Mouse (Mus musculus): ENCODE data around the gene Rasal3. TPM values are rescaled to one million over a fixed set of nuclear protein-coding genes. Genes with fewer than 3 reads are reported as not detected.

Rasal3 gene
- total and polyA plus RNA-seq, 2 experiments = 0.83 to 1.6 TPM

GRCm38 (mm10) chr17:32358192-32358942 lies 45.0 kb downstream of the Rasal3 start:
- no peak for DNase-seq (ENCODE audit: extremely low read depth, low read depth, low spot score)
- peaks cover 16% of the 10 kb centered on the region for H3K36me3 ChIP-seq (ENCODE audit: control insufficient read depth, insufficient read depth, low read length)
- WGBS = 96% methylated on average over 7 of the region's 7 CpGs

DNA sequence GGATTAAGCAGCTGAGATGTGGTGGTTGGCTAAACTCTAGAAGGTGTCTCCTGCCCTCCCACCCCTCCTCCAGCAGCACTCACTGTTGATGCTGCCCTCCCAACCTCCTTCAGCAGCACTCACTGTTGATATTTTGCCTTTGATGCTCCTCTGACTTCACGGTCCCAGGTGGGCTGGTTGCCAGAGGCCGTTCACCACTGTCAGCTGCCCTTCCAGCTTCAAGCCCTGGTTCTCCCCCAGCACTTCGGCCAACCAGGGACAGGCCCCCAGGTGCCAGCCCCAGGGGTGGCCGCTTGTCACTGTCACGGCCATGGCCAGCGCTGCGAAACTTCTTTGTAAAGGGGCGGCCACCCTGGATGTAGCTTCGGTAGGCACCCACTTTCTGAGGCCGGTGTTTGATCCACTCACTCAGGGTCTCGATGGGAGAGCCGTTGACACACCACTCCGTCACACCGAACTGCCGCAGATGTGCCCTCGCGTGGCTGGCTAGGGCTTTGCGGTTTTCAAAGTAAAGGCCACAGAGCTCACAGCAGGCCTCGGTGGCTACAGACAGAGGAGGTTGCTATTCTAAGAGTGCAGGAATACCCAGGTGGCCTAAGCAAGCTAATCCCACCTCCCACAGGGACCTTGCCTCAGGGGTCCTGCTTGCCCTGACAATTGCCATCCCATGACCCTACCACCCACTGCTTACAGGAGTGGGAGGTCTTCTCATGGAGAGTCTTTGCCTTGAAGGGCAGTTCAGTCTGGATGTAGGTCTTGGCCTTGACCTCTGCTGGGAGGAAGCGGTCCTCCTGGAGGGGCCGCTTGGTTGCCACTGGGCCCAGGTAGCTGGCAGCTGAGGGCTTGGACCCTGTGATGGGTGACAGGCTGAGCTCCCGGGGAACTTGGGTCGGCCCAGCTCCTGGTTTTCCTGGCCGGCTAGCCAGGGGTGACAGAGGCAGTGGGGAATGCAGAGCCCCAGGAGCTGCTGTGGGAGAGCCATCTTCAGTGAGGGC lies 46.3 kb downstream of the Rasal3 start:
- no peak for DNase-seq (ENCODE audit: extremely low read depth, low read depth, low spot score)
- TF ChIP-seq POLR2A (IDR thresholded peaks at IDR 0.05; ENCODE audit: extremely low read depth, insufficient read depth, low read length) (no peak), CTCF (IDR thresholded peaks at IDR 0.05; ENCODE audit: low read depth, low read length) (no peak)
- Histone ChIP-seq H3K27me3 (ENCODE audit: control insufficient read depth, insufficient read depth, low read length) (no peaks in the 10 kb centered on the region), H3K4me3 (ENCODE audit: insufficient read depth, low read depth, low read length) (no peak overlapping the region), H3K36me3 (ENCODE audit: control insufficient read depth, insufficient read depth, low read length) (peaks cover 16% of the 10 kb centered on the region), H3K27ac (replicated peaks; ENCODE audit: insufficient read depth, low read depth, low read length) (no peak overlapping the region), H3K4me1 (ENCODE audit: control insufficient read depth, insufficient read depth, low read length) (peaks cover 6% of the 10 kb centered on the region), H3K79me2 (ENCODE audit: control insufficient read depth, insufficient read depth, low read length) (no peaks in the 10 kb centered on the region; the same call in 1 of the 2 replicates), H3K9ac (ENCODE audit: low read depth, low read length) (no peak overlapping the region)
- 93% methylated on average over 24 of the region's 24 CpGs for WGBS

More at GRCm38 (mm10) chr17:32358192-32358942, 45.0 kb downstream of the Rasal3 start:
- no peak overlapping the region for H3K27ac ChIP-seq (replicated peaks; ENCODE audit: insufficient read depth, low read depth, low read length)
- peaks cover 7% of the 10 kb centered on the region; the same call in 1 of the 2 replicates for H3K79me2 ChIP-seq (ENCODE audit: control insufficient read depth, insufficient read depth, low read length)
- no peak for TF ChIP-seq CTCF (IDR thresholded peaks at IDR 0.05; ENCODE audit: low read depth, low read length)
- no peak for TF ChIP-seq POLR2A (IDR thresholded peaks at IDR 0.05; ENCODE audit: extremely low read depth, insufficient read depth, low read length)
- H3K27me3 ChIP-seq (ENCODE audit: control insufficient read depth, insufficient read depth, low read length) = no peaks in the 10 kb centered on the region
- no peak overlapping the region for H3K9ac ChIP-seq (ENCODE audit: low read depth, low read length)
- peaks cover 16% of the 10 kb centered on the region for H3K4me1 ChIP-seq (ENCODE audit: control insufficient read depth, insufficient read depth, low read length)
- H3K4me3 ChIP-seq (ENCODE audit: insufficient read depth, low read depth, low read length) = no peak overlapping the region

- H3K27me3 ChIP-seq (ENCODE audit: control insufficient read depth, insufficient read depth, low read length) = no peaks in the 10 kb centered on the region
- H3K79me2 ChIP-seq (ENCODE audit: control insufficient read depth, insufficient read depth, low read length) = no peaks in the 10 kb centered on the region; the same call in 1 of the 2 replicates
- H3K4me1 ChIP-seq (ENCODE audit: control insufficient read depth, insufficient read depth, low read length) = peaks cover 6% of the 10 kb centered on the region
- H3K27ac ChIP-seq (replicated peaks; ENCODE audit: insufficient read depth, low read depth, low read length) = no peak overlapping the region
- no peak overlapping the region for H3K9ac ChIP-seq (ENCODE audit: low read depth, low read length)
- WGBS = 94% methylated on average over 9 of the region's 9 CpGs
- H3K36me3 ChIP-seq (ENCODE audit: control insufficient read depth, insufficient read depth, low read length) = peaks cover 16% of the 10 kb centered on the region
- no peak overlapping the region for H3K4me3 ChIP-seq (ENCODE audit: insufficient read depth, low read depth, low read length)
- TF ChIP-seq POLR2A (IDR thresholded peaks at IDR 0.05; ENCODE audit: extremely low read depth, insufficient read depth, low read length) (no peak), CTCF (IDR thresholded peaks at IDR 0.05; ENCODE audit: low read depth, low read length) (no peak)
- no peak for DNase-seq (ENCODE audit: extremely low read depth, low read depth, low spot score)
Measured at GRCm38 (mm10) chr17:32356281-32356680, 47.1 kb downstream of the Rasal3 start.

DNA sequence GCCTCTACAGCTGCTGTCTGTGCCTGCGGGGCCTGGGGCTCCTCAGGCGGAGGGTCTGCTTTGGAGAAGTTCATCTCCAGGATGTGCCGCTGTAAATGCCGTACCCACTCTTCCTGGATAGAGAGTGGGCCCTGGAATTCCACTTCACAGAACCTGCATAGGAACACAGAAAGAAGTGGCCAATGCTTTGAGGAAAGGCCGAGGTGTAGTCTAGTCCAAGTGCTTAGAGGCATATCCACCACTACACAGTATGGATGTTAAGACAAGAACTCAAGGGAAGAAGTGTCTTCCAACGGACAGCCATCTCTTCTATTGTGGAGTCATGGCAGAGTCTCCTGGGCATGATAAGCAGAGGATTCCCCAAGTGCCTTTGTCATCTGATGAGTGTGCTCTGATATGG lies 48.4 kb downstream of the Rasal3 start:
- TF ChIP-seq CTCF (IDR thresholded peaks at IDR 0.05; ENCODE audit: low read depth, low read length) = no peak
- no peak for TF ChIP-seq POLR2A (IDR thresholded peaks at IDR 0.05; ENCODE audit: extremely low read depth, insufficient read depth, low read length)
- H3K4me3 ChIP-seq (ENCODE audit: insufficient read depth, low read depth, low read length) = no peak overlapping the region
- no peak for DNase-seq (ENCODE audit: extremely low read depth, low read depth, low spot score)
- peaks cover 6% of the 10 kb centered on the region for H3K4me1 ChIP-seq (ENCODE audit: control insufficient read depth, insufficient read depth, low read length)
- H3K27me3 ChIP-seq (ENCODE audit: control insufficient read depth, insufficient read depth, low read length) = no peaks in the 10 kb centered on the region
- H3K36me3 ChIP-seq (ENCODE audit: control insufficient read depth, insufficient read depth, low read length) = peaks cover 16% of the 10 kb centered on the region
- H3K27ac ChIP-seq (replicated peaks; ENCODE audit: insufficient read depth, low read depth, low read length) = no peak overlapping the region
- WGBS = 94% methylated on average over 6 of the region's 6 CpGs
- peaks cover 3% of the 10 kb centered on the region; the same call in 1 of the 2 replicates for H3K79me2 ChIP-seq (ENCODE audit: control insufficient read depth, insufficient read depth, low read length)
- no peak overlapping the region for H3K9ac ChIP-seq (ENCODE audit: low read depth, low read length)

DNA sequence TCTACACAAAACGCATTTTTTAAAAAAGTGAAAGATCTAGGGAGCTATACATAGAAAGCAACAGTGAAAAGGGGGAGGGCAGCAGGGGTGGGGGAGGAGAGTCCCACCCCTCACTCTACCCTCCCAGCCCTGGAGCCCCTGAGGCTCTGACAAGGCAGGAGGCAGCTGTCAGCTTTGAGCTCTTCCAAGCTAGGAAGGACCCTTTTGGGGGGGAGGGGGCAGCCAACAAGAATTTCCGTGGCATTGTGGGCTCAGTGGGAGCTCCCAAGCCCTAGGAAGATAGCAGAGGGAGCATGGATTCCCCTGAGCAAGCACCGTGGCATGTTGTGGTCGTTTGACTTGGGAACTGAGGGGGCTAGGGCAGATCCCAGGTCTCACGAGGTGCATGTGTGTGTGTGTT lies 49.2 kb downstream of the Rasal3 start:
- Histone ChIP-seq H3K27me3 (ENCODE audit: control insufficient read depth, insufficient read depth, low read length) (no peaks in the 10 kb centered on the region), H3K4me3 (ENCODE audit: insufficient read depth, low read depth, low read length) (no peak overlapping the region), H3K4me1 (ENCODE audit: control insufficient read depth, insufficient read depth, low read length) (peaks cover 9% of the 10 kb centered on the region), H3K27ac (replicated peaks; ENCODE audit: insufficient read depth, low read depth, low read length) (peak overlapping the region; percentile 38; the same call in 1 of the 2 replicates), H3K9ac (ENCODE audit: low read depth, low read length) (no peak overlapping the region), H3K79me2 (ENCODE audit: control insufficient read depth, insufficient read depth, low read length) (peaks cover 8% of the 10 kb centered on the region; the same call in 1 of the 2 replicates), H3K36me3 (ENCODE audit: control insufficient read depth, insufficient read depth, low read length) (peaks cover 16% of the 10 kb centered on the region)
- WGBS = 70% methylated on average over 5 of the region's 5 CpGs
- no peak for DNase-seq (ENCODE audit: extremely low read depth, low read depth, low spot score)
- no peak for TF ChIP-seq CTCF (IDR thresholded peaks at IDR 0.05; ENCODE audit: low read depth, low read length)
- TF ChIP-seq POLR2A (IDR thresholded peaks at IDR 0.05; ENCODE audit: extremely low read depth, insufficient read depth, low read length) = no peak

All from liver, adult 2 months (tissue).